7 mouse cellular contexts compared by ENCODE assay signal in the genomic region with DNA sequence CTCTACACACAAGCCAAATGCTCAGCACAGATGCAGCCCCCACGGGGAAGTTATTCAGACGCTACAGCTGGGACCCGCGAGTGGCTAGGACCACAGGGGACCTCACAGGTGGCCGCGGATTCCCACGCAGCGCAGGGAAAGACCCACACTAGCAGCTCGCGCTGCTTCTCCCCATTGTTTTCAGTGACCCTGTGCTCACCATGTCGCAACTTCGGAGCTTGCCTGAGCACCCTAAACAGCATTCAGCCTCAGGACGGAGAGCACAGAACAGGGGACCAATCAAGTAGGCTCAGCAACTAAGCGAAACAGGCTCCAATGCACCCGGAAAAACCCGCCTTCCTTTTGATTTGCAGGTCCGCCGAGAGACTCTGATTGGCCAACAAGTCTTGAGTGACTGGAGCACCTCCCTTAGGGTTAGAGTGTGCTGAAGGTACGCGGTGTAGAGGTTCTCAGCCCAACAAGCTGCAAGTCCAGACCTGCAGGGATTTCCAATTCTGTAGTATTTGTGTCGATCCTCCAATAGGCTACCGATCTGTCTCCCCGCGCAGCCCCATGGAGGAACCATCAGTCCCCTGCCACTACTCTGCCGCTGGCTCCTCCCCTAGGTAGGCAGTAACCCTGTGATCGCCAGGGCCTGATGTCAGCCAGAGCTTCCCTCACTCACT. TPM values are rescaled to one million over a fixed set of nuclear protein-coding genes. Genes with fewer than 3 reads are reported as not detected.
DNase-seq lines count a peak whose midpoint lies in the region; ATAC-seq and TF ChIP-seq lines count a peak whose summit lies in the region.
"Not testable (repeated sequence)": the region's sequence is repeated elsewhere in the genome, so short reads cannot be mapped to it uniquely, and the experiment has no call there.

5430403G16Rik (minus strand) TSS at position 505 of the 665 bp plus-strand sequence.

- H3K4me1 ChIP-seq in embryonic facial prominence, embryonic 14.5 days (ENCODE audit: control insufficient read depth, insufficient read depth, low read length); heart, adult 2 months (ENCODE audit: control insufficient read depth, insufficient read depth, low read length); limb, embryonic 13.5 days; midbrain, embryonic 16.5 days (ENCODE audit: control insufficient read depth, insufficient read depth, low read length): not testable (repeated sequence)

- WGBS in embryonic facial prominence, embryonic 14.5 days: under 1% methylated on average over 22 of the region's 26 CpGs
- WGBS in heart, adult 2 months: under 1% methylated on average over 26 of the region's 26 CpGs
- WGBS in limb, embryonic 13.5 days: under 1% methylated on average over 26 of the region's 26 CpGs
- WGBS in midbrain, embryonic 16.5 days: 0% methylated on average over 24 of the region's 26 CpGs

- not testable (repeated sequence) for TF ChIP-seq EP300 in heart, adult 2 months (IDR thresholded peaks at IDR 0.05; ENCODE audit: insufficient read depth, low read depth, low read length)

- peak within 1 kb of the TSS; percentile 65 for H3K9ac ChIP-seq in embryonic facial prominence, embryonic 14.5 days (ENCODE audit: low read depth, low read length)
- H3K9ac ChIP-seq in heart, adult 2 months (ENCODE audit: low read depth, low read length): peak within 1 kb of the TSS; percentile 92
- peak within 1 kb of the TSS; percentile 75 for H3K9ac ChIP-seq in limb, embryonic 13.5 days
- H3K9ac ChIP-seq in midbrain, embryonic 16.5 days (ENCODE audit: low read depth, low read length): peak within 1 kb of the TSS; percentile 67

- H3K36me3 ChIP-seq in embryonic facial prominence, embryonic 14.5 days (ENCODE audit: control insufficient read depth, insufficient read depth, low read length); heart, adult 2 months (ENCODE audit: control insufficient read depth, insufficient read depth, low read length); limb, embryonic 13.5 days; midbrain, embryonic 16.5 days (ENCODE audit: control insufficient read depth, insufficient read depth, low read length): not testable (repeated sequence)

- TF ChIP-seq POLR2A in heart, adult 2 months (IDR thresholded peaks at IDR 0.05; ENCODE audit: insufficient read depth, low read depth, low read length): peak; percentile 46; the same call in 1 of the 2 replicates

- H3K79me2 ChIP-seq in heart, adult 2 months (replicated peaks; ENCODE audit: control insufficient read depth, insufficient read depth, low read length): not testable (repeated sequence)

- H3K9me3 ChIP-seq in embryonic facial prominence, embryonic 14.5 days (ENCODE audit: control insufficient read depth, low read length); limb, embryonic 13.5 days; midbrain, embryonic 16.5 days (replicated peaks; ENCODE audit: control insufficient read depth, low read length, poor library complexity, severe bottlenecking): not testable (repeated sequence)

- not testable (repeated sequence) for H3K27me3 ChIP-seq in embryonic facial prominence, embryonic 14.5 days (replicated peaks; ENCODE audit: control insufficient read depth, insufficient read depth, low read length); heart, adult 2 months (ENCODE audit: control insufficient read depth, insufficient read depth, low read length); limb, embryonic 13.5 days; midbrain, embryonic 16.5 days (ENCODE audit: control insufficient read depth, insufficient read depth, low read depth, low read length)

- peak; percentile 83 to 84 for DNase-seq in adrenal gland, postnatal 36 days
- DNase-seq in embryonic facial prominence, embryonic 14.5 days (ENCODE audit: low spot score): peak; percentile 94
- peak; percentile 64 to 81 for DNase-seq in heart, adult 2 months
- peak; percentile 78 to 82 for DNase-seq in kidney, adult 8-10 months
- DNase-seq in spleen, postnatal 10 days (ENCODE audit: low spot score in 2 of 2): peak; percentile 41 to 70

- not testable (repeated sequence) for H3K27ac ChIP-seq in embryonic facial prominence, embryonic 14.5 days (replicated peaks; ENCODE audit: low read depth, low read length); heart, adult 2 months
- H3K27ac ChIP-seq in limb, embryonic 13.5 days: peak within 1 kb of the TSS; percentile 63; the same call in 1 of the 2 replicates
- H3K27ac ChIP-seq in midbrain, embryonic 16.5 days (ENCODE audit: low read length): peak within 1 kb of the TSS; percentile 60

- H3K4me3 ChIP-seq in embryonic facial prominence, embryonic 14.5 days (ENCODE audit: low read depth, low read length): peak within 1 kb of the TSS; percentile 50
- H3K4me3 ChIP-seq in heart, adult 2 months: peak within 1 kb of the TSS; percentile 50
- H3K4me3 ChIP-seq in limb, embryonic 13.5 days: peak within 1 kb of the TSS; percentile 63
- H3K4me3 ChIP-seq in midbrain, embryonic 16.5 days (ENCODE audit: low read depth, low read length): peak within 1 kb of the TSS; percentile 50

- intact Hi-C loops in heart, adult 2 months (cut with DNase I): loop anchor here (10.0 kb wide), 1 partner anchor 64 kb away; the partner anchor contains the start of gene 4930522L14Rik

- ATAC-seq in embryonic facial prominence, embryonic 14.5 days (ENCODE audit: low read depth): peak; percentile 99
- ATAC-seq in limb, embryonic 13.5 days (ENCODE audit: low FRiP score, low read depth): peak; percentile 98
- ATAC-seq in midbrain, embryonic 16.5 days: peak; percentile 98

- peak within 1 kb of the TSS; percentile 60 for H3K4me2 ChIP-seq in embryonic facial prominence, embryonic 14.5 days (ENCODE audit: low read depth, low read length)
- H3K4me2 ChIP-seq in limb, embryonic 13.5 days (replicated peaks): peak within 1 kb of the TSS; percentile 73
- H3K4me2 ChIP-seq in midbrain, embryonic 16.5 days (ENCODE audit: low read length): peak within 1 kb of the TSS; percentile 67

- not testable (repeated sequence) for TF ChIP-seq CTCF in heart, adult 2 months (IDR thresholded peaks at IDR 0.05)

RNA-seq across cellular contexts. Expression of gene 5430403G16Rik, which starts in this region (rescaled TPM):
- total RNA-seq in adrenal gland, postnatal 36 days (2021): 1 to 10 TPM; 1.8 to 3.4 TPM
- polyA plus RNA-seq in embryonic facial prominence, embryonic 14.5 days (2014; fragmentation: Nextera tagmentation; extraction: Ambion mirVana): 1.5 and 1.7 TPM in 2 replicates
- total RNA-seq in heart, adult 2 months (2021): under 1 TPM; 0.21 to 0.27 TPM
- 0.02 and 0.15 TPM in 2 replicates for polyA plus RNA-seq in heart, adult 2 months (2012; rRNA removed)
- polyA plus RNA-seq in limb, embryonic 13.5 days (2015; fragmentation: Nextera tagmentation; extraction: Ambion mirVana): 2.5 and 3.6 TPM in 2 replicates
- 1.8 and 2.0 TPM in 2 replicates for polyA plus RNA-seq in midbrain, embryonic 16.5 days (2015; fragmentation: Nextera tagmentation; extraction: Ambion mirVana)

Comparison
In these comparisons a context has a peak if more than half of its experiments do, and no peak if none do; other contexts are left out.
1. Peak in DNase-seq, H3K4me3 ChIP-seq and H3K9ac ChIP-seq in heart, adult 2 months; RNA of the gene not detected or under 1 TPM.